ENCODE assay signal across 17 mouse cellular contexts in genomic region chr2:102048296-102049175, GRCm38 (mm10).
DNase-seq lines count a peak whose midpoint lies in the region; ATAC-seq lines count a peak whose summit lies in the region.
"Had no signal": no experiment of that assay in that cellular context is flagged by ENCODE, and none has a peak within 500 bp of the region (broad histone marks: within the 10 kb centered on the region; RNA-seq: fewer than 3 reads in every experiment).

No protein-coding gene starts in this region.

- 0 out of 2 replicates have a peak, but pooled peaks cover 3% of the 10 kb centered on the region for H3K36me3 ChIP-seq in kidney, embryonic 16.5 days (ENCODE audit: insufficient read depth, low read length)
- H3K36me3 ChIP-seq: heart, embryonic 10.5 days had no signal

- 0 out of 2 replicates have a peak, but pooled peaks cover 4% of the 10 kb centered on the region for H3K4me1 ChIP-seq in kidney, embryonic 16.5 days (ENCODE audit: insufficient read depth, low read length)
- H3K4me1 ChIP-seq: liver, embryonic 15.5 days had no signal

- 81% methylated on average over 16 of the region's 16 CpGs for WGBS in kidney, embryonic 16.5 days

- H3K4me2 ChIP-seq in kidney, embryonic 16.5 days (replicated peaks; ENCODE audit: low read depth, low read length) = no peak overlapping the region
- H3K4me2 ChIP-seq: embryonic facial prominence, embryonic 12.5 days; limb, embryonic 13.5 days; liver, embryonic 15.5 days had no signal

- no peaks in the 10 kb centered on the region for H3K27me3 ChIP-seq in kidney, embryonic 16.5 days (ENCODE audit: insufficient read depth, low read length)
- H3K27me3 ChIP-seq: embryonic facial prominence, embryonic 12.5 days; limb, embryonic 13.5 days; liver, embryonic 15.5 days had no signal

- peak; percentile 87 for DNase-seq in heart, adult 11 months
- DNase-seq in heart, adult 9 months (ENCODE audit: low spot score in 2 of 2) = no peak
- DNase-seq in kidney, adult 8-10 months = peak; percentile 44 to 63
- DNase-seq in MN1 (ENCODE audit: low spot score) = peak; percentile 77
- peak; percentile 22 for DNase-seq in kidney, postnatal 14 days
- DNase-seq in left cerebral cortex, adult 8-10 months (ENCODE audit: low spot score in 2 of 2) = no peak
- DNase-seq: cerebellum, postnatal 36 days; gastrocnemius, postnatal 25 days; heart, postnatal 10 days; lung, postnatal 10 days had no signal

- no peak overlapping the region for H3K9ac ChIP-seq in kidney, embryonic 16.5 days (replicated peaks; ENCODE audit: low read length)
- H3K9ac ChIP-seq: embryonic facial prominence, embryonic 12.5 days; limb, embryonic 13.5 days; liver, embryonic 15.5 days had no signal

- H3K27ac ChIP-seq in kidney, embryonic 16.5 days (ENCODE audit: low read length) = no peak overlapping the region
- H3K27ac ChIP-seq: embryonic facial prominence, embryonic 12.5 days; heart, embryonic 10.5 days; left cerebral cortex, adult 2 months; limb, embryonic 13.5 days; liver, embryonic 15.5 days had no signal

- ATAC-seq in kidney, embryonic 16.5 days (ENCODE audit: low FRiP score, low TSS enrichment) = no peak

- H3K4me3 ChIP-seq in kidney, embryonic 16.5 days (ENCODE audit: low read length) = no peak overlapping the region
- H3K4me3 ChIP-seq: embryonic facial prominence, embryonic 12.5 days; heart, embryonic 10.5 days; left cerebral cortex, adult 2 months; limb, embryonic 13.5 days; liver, embryonic 15.5 days; megakaryocyte, embryonic 14.5 days had no signal

- no peaks in the 10 kb centered on the region for H3K9me3 ChIP-seq in kidney, embryonic 16.5 days (ENCODE audit: low read length)
- H3K9me3 ChIP-seq: embryonic facial prominence, embryonic 12.5 days; heart, embryonic 10.5 days; limb, embryonic 13.5 days; liver, embryonic 15.5 days had no signal

Comparison
In these comparisons a context has a peak if more than half of its experiments do, and no peak if none do; other contexts are left out.
1. DNase-seq: peak in heart, adult 11 months (single experiment), kidney, adult 8-10 months (2 of 2), MN1 (single experiment) and kidney, postnatal 14 days (single experiment); none in heart, adult 9 months (0 of 2) and left cerebral cortex, adult 8-10 months (0 of 2).